Mouse (Mus musculus) layer of hippocampus, adult 2 months (tissue): ENCODE results near the gene Prox2. TPM values are rescaled to one million over a fixed set of nuclear protein-coding genes. Genes with fewer than 3 reads are reported as not detected.
A peak's percentile ranks its signal among the peaks of the same experiment; 100 is the strongest.

Experiments used
- DNase-seq, 2 experiments: peaks; one replicate each; pipeline ENCODE4 v3.0.0; 2022; ENCODE audit warnings: low spot score in 2 of 2
- H3K27ac ChIP-seq: fragments of 200-600 bp; 2 replicates; pipeline ENCODE4 v1.8.1; 2022
- H3K4me3 ChIP-seq: fragments of 200-600 bp; 2 replicates; pipeline ENCODE4 v1.8.1; 2022; ENCODE audit warnings: mild to moderate bottlenecking
- CTCF ChIP-seq: fragments of 200-600 bp; conservative IDR thresholded peaks from 2 replicates; pipeline ENCODE4 v1.8.1; 2022; ENCODE audit warnings: antibody characterized with exemption, mild to moderate bottlenecking, moderate library complexity
- long read RNA-seq, 2 experiments: library from polyadenylated mRNA; stranded (forward); transcript quantifications; one replicate each; pipeline ENCODE4 v2.0.0; 2021; ENCODE audit warnings: borderline mapping rate in 2 of 2
- total RNA-seq, 2 experiments: library from RNA; stranded (reverse); gene quantifications; 2 replicates each; pipeline ENCODE4 v1.2.3; 2021

The Prox2 gene
- 1 to 10 TPM; 2.0 to 2.2 TPM for total RNA-seq
- long read RNA-seq, experiment 1, partial matches to known transcripts: 0 of 1 reads
- long read RNA-seq, experiment 1, other reads (novel, unspliced or antisense): 1 of 1 reads
- long read RNA-seq, experiment 2: 0 reads

- DNase-seq: peak; percentile 86 to 90
- Histone ChIP-seq H3K27ac (peak within 1 kb of the TSS; percentile 92), H3K4me3 (peak within 1 kb of the TSS; percentile 89)
- peak; percentile 26 for TF ChIP-seq CTCF
Observed at GRCm38 (mm10) chr12:85110698-85111592, at the start of gene Prox2, which contains the start of gene Dlst. Gene Prox2 (minus strand): TSS chr12:85110759. Gene Dlst (plus strand): TSS chr12:85110833.

GRCm38 (mm10) chr12:85159592-85159991 is 49.0 kb upstream of the Prox2 start:
- no peak overlapping the region for H3K4me3 ChIP-seq
- TF ChIP-seq CTCF: no peak
- no peak for DNase-seq
- no peak overlapping the region for H3K27ac ChIP-seq

- no peak overlapping the region for H3K4me3 ChIP-seq
- no peak for TF ChIP-seq CTCF
- H3K27ac ChIP-seq: no peak overlapping the region
- no peak for DNase-seq
Observed at GRCm38 (mm10) chr12:85158801-85159200, 48.2 kb upstream of the Prox2 start.

DNA sequence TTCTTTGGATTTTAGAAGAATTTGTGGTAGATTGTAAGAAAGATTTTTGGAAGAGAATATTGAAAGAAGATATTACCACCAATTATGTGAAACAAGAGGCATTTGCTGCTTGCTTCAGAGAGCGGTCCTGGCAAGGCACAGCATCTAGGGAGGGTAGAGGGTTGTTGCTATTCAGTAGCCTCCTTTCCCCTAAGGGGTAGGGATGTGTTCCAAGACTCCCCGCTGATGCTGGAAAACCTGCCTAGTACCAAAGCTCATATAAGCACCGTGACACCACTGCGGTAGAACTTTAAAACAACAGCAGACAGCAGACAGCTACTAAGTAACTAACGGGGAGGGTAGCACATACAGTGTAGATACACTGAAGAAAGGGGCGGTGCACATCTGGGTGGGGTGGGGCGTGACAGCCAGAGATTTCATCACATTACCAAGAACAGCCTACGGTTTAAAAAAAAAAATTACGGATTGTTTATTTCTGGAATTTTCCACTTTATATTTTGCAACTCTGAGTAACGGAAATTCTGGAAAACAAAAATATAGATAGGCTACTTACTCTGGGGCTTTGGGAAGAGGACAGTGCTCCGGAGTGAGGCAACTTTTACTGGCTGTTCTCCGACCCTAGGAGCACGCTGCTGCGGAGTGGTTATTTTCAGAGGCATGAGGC is 47.4 kb upstream of the Prox2 start:
- peak overlapping the region; percentile 14; the same call in 1 of the 2 replicates for H3K27ac ChIP-seq
- no peak for DNase-seq
- H3K4me3 ChIP-seq: no peak overlapping the region
- TF ChIP-seq CTCF: no peak

GRCm38 (mm10) chr12:85156324-85156723 is 45.8 kb upstream of the Prox2 start:
- DNase-seq: no peak
- 0 out of 2 replicates have a peak overlapping the region, but pooled peaks have one; percentile 32 for H3K27ac ChIP-seq
- no peak overlapping the region for H3K4me3 ChIP-seq
- TF ChIP-seq CTCF: no peak

GRCm38 (mm10) chr12:85153011-85153410 is 42.5 kb upstream of the Prox2 start:
- no peak for TF ChIP-seq CTCF
- Histone ChIP-seq H3K27ac (no peak overlapping the region), H3K4me3 (no peak overlapping the region)
- no peak for DNase-seq

DNA sequence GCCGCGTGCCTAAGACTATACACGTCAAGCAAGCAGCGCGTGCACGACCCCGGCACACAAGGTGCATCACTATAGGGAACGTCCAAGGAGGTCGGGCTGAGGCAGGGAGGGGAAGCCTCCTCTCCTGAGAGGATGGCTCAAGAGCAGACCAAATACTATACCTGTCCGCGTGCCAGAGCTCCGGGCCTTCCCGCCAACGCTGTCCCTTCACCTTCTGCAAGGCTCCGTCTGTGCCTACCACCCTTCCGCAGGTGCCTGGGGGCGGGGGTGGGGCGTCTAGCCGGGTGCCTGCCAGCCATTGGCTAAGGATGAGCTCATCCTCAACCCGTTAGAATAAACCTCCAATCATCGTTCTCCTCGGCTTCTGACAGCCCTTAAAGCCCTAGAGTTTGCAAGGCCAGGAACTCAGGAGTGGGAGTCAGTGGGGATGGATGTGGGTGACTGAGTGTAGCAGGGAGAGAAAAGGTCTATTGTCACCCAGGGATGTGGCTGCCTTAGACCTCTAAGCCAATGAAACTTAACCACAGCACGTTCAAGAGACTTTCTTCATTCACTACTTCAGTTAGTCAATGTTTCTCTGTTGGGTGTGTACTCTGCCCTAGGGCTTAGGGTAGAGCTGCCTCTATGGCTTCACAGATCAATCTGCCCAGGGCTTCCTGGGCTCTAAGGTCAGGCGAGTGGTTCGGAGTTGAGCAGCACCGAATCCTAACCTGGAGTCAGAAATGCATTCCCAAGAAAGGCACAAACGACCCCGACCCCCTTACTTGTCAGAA is 40.6 kb upstream of the Prox2 start, which contains the start of gene Rps6kl1:
Rps6kl1 (minus strand) TSS at position 263 of the 773 bp plus-strand sequence.
- peak; percentile 79 to 81 for DNase-seq
- no peak for TF ChIP-seq CTCF
- peak within 1 kb of the TSS; percentile 84 for H3K4me3 ChIP-seq
- H3K27ac ChIP-seq: peak within 1 kb of the TSS; percentile 96

GRCm38 (mm10) chr12:85150321-85151001 is 39.9 kb upstream of the Prox2 start:
- TF ChIP-seq CTCF: no peak
- Histone ChIP-seq H3K4me3 (peak overlapping the region; percentile 84), H3K27ac (peak overlapping the region; percentile 96)
- DNase-seq: no peak

DNA sequence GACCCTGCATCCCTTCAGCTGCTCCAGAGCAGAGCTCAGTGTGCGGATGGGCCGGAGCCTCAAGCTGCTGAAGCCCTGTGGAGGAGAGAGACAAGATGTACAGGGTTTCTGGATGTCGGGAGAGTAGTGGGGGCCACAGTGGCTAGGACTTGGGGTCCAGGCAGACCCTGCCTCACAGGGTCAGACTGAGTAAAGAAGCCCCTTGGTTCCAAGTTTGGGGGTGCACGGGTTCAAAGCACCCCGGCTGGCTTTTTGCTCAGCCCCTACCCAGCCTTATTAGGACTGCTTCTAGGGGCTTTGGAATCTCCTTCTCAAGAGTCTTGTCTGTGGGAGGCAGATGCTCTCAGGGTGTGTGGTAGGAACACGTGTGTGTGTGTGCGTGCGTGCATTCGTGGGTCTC is 36.3 kb upstream of the Prox2 start:
- no peak for DNase-seq
- peak overlapping the region; percentile 14; the same call in 1 of the 2 replicates for H3K27ac ChIP-seq
- no peak overlapping the region for H3K4me3 ChIP-seq
- no peak for TF ChIP-seq CTCF

GRCm38 (mm10) chr12:85146355-85146754 is 35.8 kb upstream of the Prox2 start:
- Histone ChIP-seq H3K27ac (peak overlapping the region; percentile 39; the same call in 1 of the 2 replicates), H3K4me3 (no peak overlapping the region)
- DNase-seq: no peak
- no peak for TF ChIP-seq CTCF

- no peak for DNase-seq
- no peak for TF ChIP-seq CTCF
- Histone ChIP-seq H3K27ac (peak overlapping the region; percentile 39; the same call in 1 of the 2 replicates), H3K4me3 (no peak overlapping the region)
Observed at GRCm38 (mm10) chr12:85145630-85146029, 35.1 kb upstream of the Prox2 start.

GRCm38 (mm10) chr12:85144821-85145220 is 34.3 kb upstream of the Prox2 start:
- Histone ChIP-seq H3K4me3 (no peak overlapping the region), H3K27ac (no peak overlapping the region)
- no peak for TF ChIP-seq CTCF
- DNase-seq: no peak
